Mouse (Mus musculus) macrophage (primary cell): ENCODE measurements around the gene Cxcl1. TPM values are rescaled to one million over a fixed set of nuclear protein-coding genes. Genes with fewer than 3 reads are reported as not detected.
A peak's percentile ranks its signal among the peaks of the same experiment; 100 is the strongest.

ENCODE experiments used
- H3K27ac ChIP-seq: fragments of 350-480 bp; formaldehyde crosslinking; 2 replicates; pipeline ENCODE4 v1.9.0; 2021
- H3K36me3 ChIP-seq: fragments of 350-480 bp; formaldehyde crosslinking; 2 replicates; pipeline ENCODE4 v1.9.0; 2021; ENCODE audit errors: inconsistent target
- H3K4me3 ChIP-seq: fragments of 350-480 bp; formaldehyde crosslinking; 2 replicates; pipeline ENCODE4 v1.9.0; 2021; ENCODE audit errors: inconsistent target
- H3K79me2 ChIP-seq: fragments of 350-480 bp; formaldehyde crosslinking; 2 replicates; pipeline ENCODE4 v1.9.0; 2021; ENCODE audit errors: inconsistent target
- WGBS: methylation state at CpG from one replicate; pipeline ENCODE4 v1.1.7; 2026; ENCODE audit warnings: inconsistent platforms; ENCODE audit not compliant: missing documents; 5-methylcytosine and 5-hydroxymethylcytosine counted together
- polyA plus RNA-seq: library from polyadenylated mRNA; stranded (reverse); fragments of 250-400 nt; gene quantifications from 3 replicates; pipeline ENCODE4 v1.2.4, GENCODE M21; 2018; ENCODE audit warnings: inconsistent platforms

Gene Cxcl1
- polyA plus RNA-seq, 1 experiment from 2014 or later: 2.8 TPM

GRCm38 (mm10) chr5:90877173-90877512, 13.9 kb upstream of the Cxcl1 start:
- Histone ChIP-seq H3K79me2 (no peaks in the 10 kb centered on the region), H3K27ac (peak overlapping the region; percentile 66), H3K4me3 (no peak overlapping the region), H3K36me3 (no peaks in the 10 kb centered on the region)

DNA sequence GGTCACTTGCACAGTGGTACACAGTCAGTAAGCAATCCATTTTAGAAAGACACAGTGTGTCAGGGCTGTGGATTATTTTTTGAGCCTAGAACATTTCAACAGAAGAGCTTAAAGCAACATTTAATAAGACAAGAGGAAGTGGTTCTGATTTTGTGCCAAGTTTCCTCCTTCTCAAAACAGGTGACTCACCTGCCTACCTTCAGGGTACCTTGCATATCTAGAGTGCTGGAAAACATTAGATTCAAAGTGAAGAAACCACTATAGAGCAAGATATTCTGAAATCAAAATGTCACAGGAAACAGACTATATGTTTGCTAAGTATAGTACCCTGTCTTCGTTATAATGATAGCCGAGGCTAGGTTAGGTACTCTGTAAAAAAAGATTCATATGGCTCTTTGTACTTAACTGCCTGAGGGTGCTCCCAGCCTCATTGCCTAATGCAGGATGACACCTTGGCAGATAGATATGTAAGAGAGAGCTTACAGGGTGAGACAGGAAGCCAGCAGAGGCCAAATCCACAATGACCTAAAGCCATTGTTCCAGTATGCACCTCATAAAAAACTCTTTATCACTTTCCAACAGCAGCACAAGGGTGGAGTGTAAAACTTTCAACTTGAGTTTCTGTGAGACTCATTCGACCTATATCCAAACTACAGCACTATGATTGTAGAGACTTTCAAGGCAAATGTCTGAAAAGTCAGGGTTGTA, 11.6 kb upstream of the Cxcl1 start:
- Histone ChIP-seq H3K27ac (no peak overlapping the region), H3K79me2 (no peaks in the 10 kb centered on the region), H3K36me3 (no peaks in the 10 kb centered on the region), H3K4me3 (no peak overlapping the region)
- WGBS: 80% methylated on average over 3 of the region's 3 CpGs

DNA sequence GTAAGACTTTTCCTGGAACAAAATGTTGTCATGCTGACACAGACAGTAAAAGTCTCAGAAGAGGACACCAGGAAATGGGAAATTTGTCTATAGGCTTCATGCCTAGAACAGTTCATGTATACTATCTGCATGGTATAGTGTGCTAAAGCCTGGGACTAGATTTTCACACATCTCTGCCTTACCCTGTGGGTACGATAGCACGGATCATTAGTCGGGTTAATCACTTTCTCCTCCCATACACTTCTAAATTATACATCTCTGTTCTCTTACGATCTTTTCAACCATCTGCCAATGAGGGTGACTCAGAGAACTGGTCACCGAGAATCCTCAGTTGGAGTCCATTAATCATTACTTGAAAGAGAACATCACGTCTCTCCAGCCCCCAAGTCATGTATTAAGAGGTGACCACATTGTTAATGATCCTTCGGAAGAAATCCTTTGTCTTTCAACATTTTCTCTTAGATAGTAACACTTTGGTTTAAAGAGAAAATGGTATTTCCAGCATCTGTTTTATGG, 10.6 kb upstream of the Cxcl1 start:
- H3K79me2 ChIP-seq: no peaks in the 10 kb centered on the region
- no peak overlapping the region for H3K4me3 ChIP-seq
- no peaks in the 10 kb centered on the region for H3K36me3 ChIP-seq
- 97% methylated on average over 7 of the region's 7 CpGs for WGBS
- H3K27ac ChIP-seq: peak overlapping the region; percentile 72; the same call in 1 of the 2 replicates

GRCm38 (mm10) chr5:90881021-90881420, 10.0 kb upstream of the Cxcl1 start:
- no peaks in the 10 kb centered on the region for H3K79me2 ChIP-seq
- 90% methylated on average over 4 of the region's 4 CpGs for WGBS

GRCm38 (mm10) chr5:90881682-90882081, 9.4 kb upstream of the Cxcl1 start:
- 57% methylated on average over 5 of the region's 5 CpGs for WGBS
- Histone ChIP-seq H3K27ac (peak overlapping the region; percentile 72), H3K79me2 (no peaks in the 10 kb centered on the region), H3K36me3 (no peaks in the 10 kb centered on the region), H3K4me3 (no peak overlapping the region)

More at GRCm38 (mm10) chr5:90881021-90881420, 10.0 kb upstream of the Cxcl1 start:
- H3K4me3 ChIP-seq: no peak overlapping the region
- no peaks in the 10 kb centered on the region for H3K36me3 ChIP-seq
- peak overlapping the region; percentile 72 for H3K27ac ChIP-seq

- no peaks in the 10 kb centered on the region for H3K79me2 ChIP-seq
- WGBS: 96% methylated on average over 5 of the region's 5 CpGs
- peak overlapping the region; percentile 72 for H3K27ac ChIP-seq
Measured at GRCm38 (mm10) chr5:90882146-90882545, 8.9 kb upstream of the Cxcl1 start.

GRCm38 (mm10) chr5:90884628-90885242, 6.3 kb upstream of the Cxcl1 start:
- Histone ChIP-seq H3K79me2 (no peaks in the 10 kb centered on the region), H3K27ac (no peak overlapping the region), H3K36me3 (no peaks in the 10 kb centered on the region), H3K4me3 (no peak overlapping the region)
- 60% methylated on average over 2 of the region's 2 CpGs for WGBS

More at GRCm38 (mm10) chr5:90882146-90882545, 8.9 kb upstream of the Cxcl1 start:
- no peak overlapping the region for H3K4me3 ChIP-seq
- no peaks in the 10 kb centered on the region for H3K36me3 ChIP-seq

- 94% methylated on average over 5 of the region's 5 CpGs for WGBS
- Histone ChIP-seq H3K4me3 (no peak overlapping the region), H3K27ac (no peak overlapping the region), H3K79me2 (no peaks in the 10 kb centered on the region), H3K36me3 (no peaks in the 10 kb centered on the region)
Measured at GRCm38 (mm10) chr5:90888661-90889060, 2.4 kb upstream of the Cxcl1 start.

DNA sequence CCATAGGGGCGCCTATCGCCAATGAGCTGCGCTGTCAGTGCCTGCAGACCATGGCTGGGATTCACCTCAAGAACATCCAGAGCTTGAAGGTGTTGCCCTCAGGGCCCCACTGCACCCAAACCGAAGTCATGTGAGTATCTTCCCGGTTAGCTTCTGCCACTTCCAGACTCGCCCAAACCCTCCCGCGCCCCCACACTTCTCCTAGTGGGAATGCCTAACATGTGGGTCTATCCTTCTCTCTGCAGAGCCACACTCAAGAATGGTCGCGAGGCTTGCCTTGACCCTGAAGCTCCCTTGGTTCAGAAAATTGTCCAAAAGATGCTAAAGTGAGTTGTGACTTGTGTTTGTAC, 398 bp downstream of the Cxcl1 start:
- H3K4me3 ChIP-seq: no peak overlapping the region

GRCm38 (mm10) chr5:90894231-90894630, 3.2 kb downstream of the Cxcl1 start:
- Histone ChIP-seq H3K27ac (no peak overlapping the region), H3K79me2 (no peaks in the 10 kb centered on the region), H3K4me3 (no peak overlapping the region), H3K36me3 (no peaks in the 10 kb centered on the region)
- WGBS: 72% methylated on average over 8 of the region's 8 CpGs

More for the DNA sequence above, 398 bp downstream of the Cxcl1 start:
- Histone ChIP-seq H3K36me3 (no peaks in the 10 kb centered on the region), H3K79me2 (no peaks in the 10 kb centered on the region), H3K27ac (no peak overlapping the region)
- WGBS: 77% methylated on average over 8 of the region's 10 CpGs

- no peaks in the 10 kb centered on the region for H3K79me2 ChIP-seq
- WGBS: 27% methylated on average over 3 of the region's 3 CpGs
- no peaks in the 10 kb centered on the region for H3K36me3 ChIP-seq
- peak overlapping the region; percentile 87 for H3K27ac ChIP-seq
- no peak overlapping the region for H3K4me3 ChIP-seq
Measured at GRCm38 (mm10) chr5:90897429-90897828, 6.4 kb downstream of the Cxcl1 start.

DNA sequence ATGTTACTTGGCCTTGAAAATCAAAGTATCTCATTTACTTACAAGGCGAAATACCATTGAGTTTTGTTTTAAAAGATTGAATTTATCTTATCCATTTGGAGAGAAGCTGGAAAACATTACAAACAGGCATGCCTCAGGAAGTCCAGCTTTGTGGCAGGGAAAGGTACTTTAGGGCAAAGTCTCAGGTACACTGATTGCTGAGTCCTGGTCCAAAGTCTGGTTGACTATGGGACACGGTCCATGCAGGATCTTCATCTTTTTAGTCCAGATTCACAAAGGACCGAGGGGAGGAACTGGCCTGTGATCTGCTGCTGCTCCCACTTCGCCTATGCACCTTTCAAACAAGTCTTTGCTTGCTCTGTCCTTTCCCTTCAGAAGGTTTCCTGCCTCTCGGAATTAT, 8.3 kb downstream of the Cxcl1 start:
- Histone ChIP-seq H3K27ac (peak overlapping the region; percentile 87), H3K4me3 (no peak overlapping the region), H3K79me2 (no peaks in the 10 kb centered on the region), H3K36me3 (no peaks in the 10 kb centered on the region)
- WGBS: 99% methylated on average over 5 of the region's 5 CpGs

DNA sequence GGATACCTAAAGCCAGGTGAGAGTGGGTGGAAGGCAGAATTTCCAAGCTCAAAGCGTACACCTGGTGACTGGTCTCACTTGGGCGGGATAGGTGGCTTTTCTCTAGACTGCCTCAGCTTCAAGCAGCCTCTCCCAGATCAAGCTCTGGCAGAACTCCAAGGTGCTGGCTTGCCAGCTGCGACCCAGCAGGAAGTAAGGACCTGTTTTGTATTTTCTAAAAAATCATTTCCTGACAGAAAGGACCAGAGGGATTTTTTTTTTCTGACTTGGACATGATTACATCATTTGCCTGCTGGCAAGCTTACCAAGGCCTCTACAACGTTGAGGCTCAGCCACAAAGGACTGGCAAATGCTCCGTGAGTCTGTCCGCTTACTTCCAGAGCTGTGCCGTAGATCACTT, 9.1 kb downstream of the Cxcl1 start:
- no peaks in the 10 kb centered on the region for H3K79me2 ChIP-seq
- H3K4me3 ChIP-seq: no peak overlapping the region
- no peaks in the 10 kb centered on the region for H3K36me3 ChIP-seq
- WGBS: 31% methylated on average over 7 of the region's 7 CpGs
- H3K27ac ChIP-seq: peak overlapping the region; percentile 87

GRCm38 (mm10) chr5:90900688-90901087, 9.6 kb downstream of the Cxcl1 start:
- Histone ChIP-seq H3K4me3 (no peak overlapping the region), H3K27ac (peak overlapping the region; percentile 87), H3K36me3 (no peaks in the 10 kb centered on the region), H3K79me2 (no peaks in the 10 kb centered on the region)
- WGBS: 64% methylated on average over 7 of the region's 7 CpGs

GRCm38 (mm10) chr5:90902380-90903260, 11.6 kb downstream of the Cxcl1 start:
- 14% methylated on average over 10 of the region's 10 CpGs for WGBS
- Histone ChIP-seq H3K79me2 (no peaks in the 10 kb centered on the region), H3K36me3 (no peaks in the 10 kb centered on the region), H3K4me3 (no peak overlapping the region), H3K27ac (no peak overlapping the region)
